18 mouse cellular contexts compared by ENCODE assay signal in the genomic region with DNA sequence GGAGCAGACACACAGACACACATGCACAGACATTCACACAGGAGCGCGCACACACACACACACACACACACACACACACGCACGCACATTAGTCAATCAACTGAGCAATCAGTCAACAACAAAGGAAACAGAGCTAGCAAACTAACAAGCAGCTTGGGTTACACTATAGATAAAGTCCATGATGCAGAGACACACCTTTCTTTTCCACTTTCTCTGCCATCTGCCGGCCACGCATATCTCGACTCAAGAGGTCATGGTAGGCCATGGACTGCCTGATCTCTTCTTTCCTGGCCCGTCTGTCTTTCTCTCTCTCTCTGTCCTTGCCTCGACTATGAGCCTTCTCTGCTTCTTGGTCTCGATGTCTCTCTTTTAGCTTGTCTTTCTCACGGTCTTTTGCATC. TPM values are rescaled to one million over a fixed set of nuclear protein-coding genes. Genes with fewer than 3 reads are reported as not detected.
"Had no signal": no experiment of that assay in that cellular context is flagged by ENCODE, and none has a peak within 500 bp of the region (broad histone marks: within the 10 kb centered on the region; RNA-seq: fewer than 3 reads in every experiment).

No protein-coding gene starts in this region.

- ATAC-seq: midbrain, embryonic 13.5 days had no signal

- DNase-seq: kidney, adult 11 months; kidney, adult 9 months; kidney, postnatal 36 days; lung, postnatal 14 days; right cerebral cortex, postnatal 14 days had no signal

RNA-seq across cellular contexts. Expression of a gene that starts 19.6 kb away (rescaled TPM):
- total RNA-seq: layer of hippocampus, adult 18-20 months; layer of hippocampus, postnatal 10 days; left cerebral cortex, postnatal 36 days; liver, adult 2 months; midbrain, postnatal 0 days had no signal
- polyA plus RNA-seq: kidney, postnatal 0 days; limb, embryonic 12.5 days; liver, adult 2 months; lung, embryonic 15.5 days; macrophage; midbrain, embryonic 13.5 days; midbrain, postnatal 0 days; neural tube, embryonic 14.5 days; stomach, embryonic 16.5 days; thymus, postnatal 0 days had no signal
